Mouse (Mus musculus) CH12.LX (cell line): ENCODE results near the gene Gtsf1. TPM values are rescaled to one million over a fixed set of nuclear protein-coding genes. Genes with fewer than 3 reads are reported as not detected.

Source experiments
- DNase-seq: peaks from one replicate; pipeline ENCODE4 v3.0.0-alpha.2; 2013; ENCODE audit errors: extremely low read depth
- H3K27ac ChIP-seq: 2 replicates; pipeline ENCODE4 v1.5.1; 2012; ENCODE audit warnings: low read depth, mild to moderate bottlenecking, control low read depth, moderate library complexity; ENCODE audit not compliant: insufficient read depth
- H3K27me3 ChIP-seq: replicated peaks from 2 replicates; pipeline ENCODE3; 2012; ENCODE audit warnings: inconsistent platforms
- H3K36me3 ChIP-seq, 2 experiments: replicated peaks in 1 of 2; 2 replicates each; pipeline versions ENCODE3 to v1.6.1; 2012; ENCODE audit warnings: inconsistent platforms in 1 of 2, low read length in 1 of 2, mild to moderate bottlenecking in 1 of 2, mixed read lengths in 1 of 2, moderate library complexity in 1 of 2; ENCODE audit not compliant: control insufficient read depth in 1 of 2, insufficient read depth in 1 of 2
- H3K4me1 ChIP-seq, 2 experiments: 2 replicates each; pipeline ENCODE4 v1.6.1; 2012; ENCODE audit warnings: inconsistent platforms in 1 of 2, moderate library complexity in 1 of 2; ENCODE audit not compliant: insufficient read depth in 2 of 2, control insufficient read depth in 1 of 2
- H3K4me2 ChIP-seq: 2 replicates; pipeline ENCODE4 v1.6.1; 2012; ENCODE audit warnings: low read depth, mild to moderate bottlenecking, control low read depth; ENCODE audit not compliant: poor library complexity, insufficient read depth, severe bottlenecking
- H3K4me3 ChIP-seq, 3 experiments: fragments of 150-350 bp in 1 of 3; sonication (generic) in 1 of 3; replicated peaks in 1 of 3; 2 replicates each; pipeline versions ENCODE3 to v1.5.1; 2011 to 2012; ENCODE audit warnings: low read depth in 2 of 3, low read length in 2 of 3, mild to moderate bottlenecking in 2 of 3, moderate library complexity in 2 of 3, control low read depth in 1 of 3, improper control_type of control experiment in 1 of 3, inconsistent platforms in 1 of 3, mixed read lengths in 1 of 3; ENCODE audit not compliant: poor library complexity in 1 of 3
- H3K79me2 ChIP-seq: replicated peaks from 2 replicates; pipeline ENCODE4 v1.6.1; 2012; ENCODE audit warnings: mild to moderate bottlenecking, moderate library complexity; ENCODE audit not compliant: control insufficient read depth, poor library complexity, insufficient read depth, severe bottlenecking; ENCODE audit errors: extremely low read depth
- H3K9ac ChIP-seq: 2 replicates; pipeline ENCODE4 v1.6.1; 2012; ENCODE audit warnings: low read depth, mild to moderate bottlenecking, control low read depth, moderate library complexity; ENCODE audit not compliant: insufficient read depth
- H3K9me3 ChIP-seq: replicated peaks from 2 replicates; pipeline ENCODE3; 2012; ENCODE audit warnings: low read length, inconsistent platforms, mixed read lengths
- BHLHE40 ChIP-seq: IDR thresholded peaks from 2 replicates; pipeline ENCODE4 v1.6.1; 2011; ENCODE audit warnings: mild to moderate bottlenecking, low read depth, low read length, improper control_type of control experiment
- CHD2 ChIP-seq: IDR thresholded peaks from 2 replicates; pipeline ENCODE4 v1.6.1; 2011; ENCODE audit warnings: low read length, improper control_type of control experiment
- CTCF ChIP-seq, 2 experiments: IDR thresholded peaks in 1 of 2; conservative IDR thresholded peaks in 1 of 2; 2 replicates each; pipeline ENCODE4 v1.5.1; 2011 to 2012; ENCODE audit warnings: low read depth in 2 of 2, low read length in 2 of 2, improper control_type of control experiment in 1 of 2, inconsistent platforms in 1 of 2, mild to moderate bottlenecking in 1 of 2, moderate library complexity in 1 of 2
- E2F4 ChIP-seq: IDR thresholded peaks from 2 replicates; pipeline ENCODE4 v1.6.1; 2011; ENCODE audit warnings: low read depth, low read length, improper control_type of control experiment; ENCODE audit not compliant: insufficient replicate concordance
- ELF1 ChIP-seq: IDR thresholded peaks from 2 replicates; pipeline ENCODE4 v1.6.1; 2014; ENCODE audit warnings: low read depth, mild to moderate bottlenecking, inconsistent platforms, low read length, improper control_type of control experiment
- GABPA ChIP-seq: IDR thresholded peaks from 2 replicates; pipeline ENCODE4 v1.6.1; 2012; ENCODE audit warnings: low read depth, low read length, improper control_type of control experiment, inconsistent platforms; ENCODE audit not compliant: insufficient replicate concordance
- HCFC1 ChIP-seq: IDR thresholded peaks from 2 replicates; pipeline ENCODE4 v1.6.1; 2012; ENCODE audit warnings: low read depth, mild to moderate bottlenecking, inconsistent platforms, low read length, improper control_type of control experiment
- IRF4 ChIP-seq: IDR thresholded peaks from 2 replicates; pipeline ENCODE4 v1.6.1; 2014; ENCODE audit warnings: low read depth, mild to moderate bottlenecking, inconsistent platforms, low read length, improper control_type of control experiment
- JUN ChIP-seq: IDR thresholded peaks from 2 replicates; pipeline ENCODE4 v1.6.1; 2011; ENCODE audit warnings: low read depth, mild to moderate bottlenecking, low read length, improper control_type of control experiment, moderate library complexity; ENCODE audit not compliant: insufficient read depth
- JUND ChIP-seq: conservative IDR thresholded peaks from 2 replicates; pipeline ENCODE4 v1.6.1; 2011; ENCODE audit warnings: low read depth, low read length, improper control_type of control experiment
- KAT2A ChIP-seq: IDR thresholded peaks from 2 replicates; pipeline ENCODE4 v1.6.1; 2012; ENCODE audit warnings: low read length, improper control_type of control experiment, inconsistent platforms; ENCODE audit not compliant: insufficient replicate concordance
- MAFK ChIP-seq: IDR thresholded peaks from 2 replicates; pipeline ENCODE4 v1.6.1; 2011; ENCODE audit warnings: low read length, improper control_type of control experiment; ENCODE audit not compliant: insufficient replicate concordance
- MAX ChIP-seq: IDR thresholded peaks from 2 replicates; pipeline ENCODE4 v1.6.1; 2011; ENCODE audit warnings: low read length, improper control_type of control experiment
- MEF2A ChIP-seq: IDR thresholded peaks from 2 replicates; pipeline ENCODE4 v1.6.1; 2014; ENCODE audit warnings: low read depth, mild to moderate bottlenecking, inconsistent platforms, low read length, improper control_type of control experiment, borderline replicate concordance
- MYC ChIP-seq: IDR thresholded peaks from 2 replicates; pipeline ENCODE4 v1.6.1; 2011; ENCODE audit warnings: low read depth, mild to moderate bottlenecking, improper control_type of control experiment, low read length
- NRF1 ChIP-seq: IDR thresholded peaks from 2 replicates; pipeline ENCODE4 v1.6.1; 2014; ENCODE audit warnings: low read depth, mild to moderate bottlenecking, inconsistent platforms, low read length, improper control_type of control experiment, moderate library complexity
- PAX5 ChIP-seq: IDR thresholded peaks from 2 replicates; pipeline ENCODE4 v1.6.1; 2012; ENCODE audit warnings: low read length, inconsistent platforms, mixed read lengths
- POLR2A ChIP-seq: IDR thresholded peaks from 2 replicates; pipeline ENCODE4 v1.6.1; 2011; ENCODE audit warnings: low read depth, mild to moderate bottlenecking, improper control_type of control experiment, low read length
- POLR2AphosphoS2 ChIP-seq: IDR thresholded peaks from 2 replicates; pipeline ENCODE4 v1.6.1; 2011; ENCODE audit warnings: low read depth, low read length, improper control_type of control experiment
- RAD21 ChIP-seq: IDR thresholded peaks from 2 replicates; pipeline ENCODE4 v1.6.1; 2011; ENCODE audit warnings: low read depth, mild to moderate bottlenecking, low read length, improper control_type of control experiment, moderate library complexity
- RCOR1 ChIP-seq: conservative IDR thresholded peaks from 2 replicates; pipeline ENCODE4 v1.6.1; 2012; ENCODE audit warnings: low read depth, mild to moderate bottlenecking, inconsistent platforms, low read length, improper control_type of control experiment
- SMC3 ChIP-seq: IDR thresholded peaks from 2 replicates; pipeline ENCODE4 v1.6.1; 2011; ENCODE audit warnings: low read depth, low read length, improper control_type of control experiment
- UBTF ChIP-seq: IDR thresholded peaks from 2 replicates; pipeline ENCODE4 v1.6.1; 2012; ENCODE audit warnings: low read depth, mild to moderate bottlenecking, inconsistent platforms, low read length, improper control_type of control experiment, moderate library complexity
- ZC3H11A ChIP-seq: IDR thresholded peaks from 2 replicates; pipeline ENCODE4 v1.6.1; 2012; ENCODE audit warnings: low read depth, mild to moderate bottlenecking, inconsistent platforms, low read length, improper control_type of control experiment
- ZKSCAN1 ChIP-seq: IDR thresholded peaks from 2 replicates; pipeline ENCODE4 v1.6.1; 2012; ENCODE audit warnings: low read depth, inconsistent platforms, low read length, improper control_type of control experiment, borderline replicate concordance
- dilution Hi-C: fragments of 300-500 bp; cut with MboI; formaldehyde crosslinking; loops from 2 replicates; pipeline ENCODE4 v1.14.3; 2020; ENCODE audit warnings: low sequenced_read_pairs; ENCODE audit not compliant: extremely low pct_unique_long_range_greater_than_20kb, extremely low pct_ligation_motif_present
- in situ Hi-C: fragments of 300-500 bp; cut with MboI; formaldehyde crosslinking; loops from 3 replicates; pipeline ENCODE4 v1.14.3; 2019; ENCODE audit warnings: low sequenced_read_pairs, low pct_ligation_motif_present, low pct_unique_long_range_greater_than_20kb, mixed read lengths
- polyA plus RNA-seq: library from polyadenylated mRNA; unstranded; fragments of >175 nt; gene quantifications from 2 replicates; pipeline ENCODE4 v1.2.1, GENCODE M21; 2012; ENCODE audit warnings: low read depth; ENCODE audit not compliant: insufficient read length
- total RNA-seq, 2 experiments: library from RNA; depleted of rRNA; stranded (reverse); fragments of 300-350 nt in 1 of 2; fragments of >200 nt in 1 of 2; gene quantifications; 2 replicates each; pipeline ENCODE4 v1.2.3; 2012 to 2014

Gtsf1 gene
- total and polyA plus RNA-seq, 3 experiments: not detected

GRCm38 (mm10) chr15:103353511-103354256 is 76.6 kb downstream of the Gtsf1 start:
- Histone ChIP-seq H3K27ac (no peak overlapping the region), H3K27me3 (no peaks in the 10 kb centered on the region), H3K9ac (no peak overlapping the region), H3K36me3 (peaks cover 0 to 17% of the 10 kb centered on the region in 2 experiments), H3K4me1 (peaks cover 21 to 74% of the 10 kb centered on the region in 2 experiments), H3K79me2 (no peaks in the 10 kb centered on the region), H3K9me3 (no peaks in the 10 kb centered on the region), H3K4me2 (no peak overlapping the region), H3K4me3 (no peak overlapping the region)
- in situ Hi-C loops: loop anchor here (5.0 kb wide), 2 partner anchors 34 to 89 kb away; no protein-coding TSS in a partner anchor
- dilution Hi-C loops: no loop called here
- no peak for DNase-seq
- TF ChIP-seq PAX5 (no peak), NRF1 (no peak), CHD2 (no peak), ZKSCAN1 (no peak), GABPA (no peak), CTCF (conservative IDR thresholded peaks at IDR 0.05 in 1 of 2, IDR thresholded peaks at IDR 0.05 in 1 of 2; ENCODE audit: low read depth in 2 of 2, low read length in 2 of 2) (no peak), MAX (no peak), UBTF (no peak), ELF1 (no peak), POLR2A (no peak), MAFK (no peak), MEF2A (no peak), ZC3H11A (no peak), E2F4 (no peak), RCOR1 (no peak), HCFC1 (no peak), MYC (no peak), IRF4 (no peak), JUN (no peak), KAT2A (no peak)

- Histone ChIP-seq H3K9me3 (no peaks in the 10 kb centered on the region), H3K9ac (no peak overlapping the region), H3K27me3 (no peaks in the 10 kb centered on the region), H3K27ac (no peak overlapping the region), H3K79me2 (no peaks in the 10 kb centered on the region), H3K4me1 (peaks cover 18 to 66% of the 10 kb centered on the region in 2 experiments), H3K4me3 (no peak overlapping the region), H3K36me3 (peaks cover 0 to 17% of the 10 kb centered on the region in 2 experiments), H3K4me2 (no peak overlapping the region)
- dilution Hi-C loops: no loop called here
- in situ Hi-C loops: loop anchor here (5.0 kb wide), 2 partner anchors 34 to 89 kb away; no protein-coding TSS in a partner anchor
- peak; percentile 80 for DNase-seq
- peak; percentile 78 for TF ChIP-seq SMC3
- no peak for TF ChIP-seq POLR2AphosphoS2
- peak; percentile 57 for TF ChIP-seq RAD21
- no peak for TF ChIP-seq JUND
- TF ChIP-seq BHLHE40: no peak
- TF ChIP-seq CTCF (conservative IDR thresholded peaks at IDR 0.05 in 1 of 2, IDR thresholded peaks at IDR 0.05 in 1 of 2; ENCODE audit: low read depth in 2 of 2, low read length in 2 of 2): peak; percentile 87 to 96
- no peak for TF ChIP-seq JUN
Measured at GRCm38 (mm10) chr15:103352856-103353255, 77.4 kb downstream of the Gtsf1 start.
